Mouse (Mus musculus) liver, embryonic 14.5 days (tissue): ENCODE data around the gene Znrf1.

ENCODE experiments used
- CTCF ChIP-seq: IDR thresholded peaks from 2 replicates; pipeline ENCODE4 v1.5.1; 2016; ENCODE audit warnings: antibody characterized with exemption, low read depth, control low read depth
- EP300 ChIP-seq: IDR thresholded peaks from 2 replicates; pipeline ENCODE4 v1.6.1; 2016; ENCODE audit warnings: antibody characterized with exemption, low read depth

GRCm38 (mm10) chr8:111618273-111618672, 82.4 kb downstream of the Znrf1 start:
- no peak for TF ChIP-seq CTCF
- TF ChIP-seq EP300, result no peak
